In the genomic region with DNA sequence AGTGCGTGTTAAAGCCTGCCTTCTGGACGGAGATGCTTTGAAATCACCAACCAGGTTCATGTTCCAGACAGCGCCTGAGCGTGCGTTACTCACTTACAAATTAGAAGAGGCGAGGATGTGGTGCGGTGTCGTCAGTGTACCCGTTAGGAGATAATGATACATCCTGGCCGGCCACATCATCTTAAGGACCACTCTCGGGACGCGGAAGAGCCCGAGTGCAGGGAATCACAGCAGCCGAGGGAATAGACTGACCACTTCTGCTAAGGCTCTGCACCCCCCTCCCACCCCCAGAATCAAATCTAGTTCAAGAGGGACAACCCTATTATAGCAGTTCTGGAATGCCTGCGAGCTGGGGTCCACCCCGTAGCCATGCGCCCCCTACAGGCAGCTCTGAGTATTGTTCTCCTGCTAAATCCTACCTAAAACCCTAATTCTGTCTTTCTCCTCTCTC, we compare ENCODE assay signal across 8 mouse cellular contexts.
DNase-seq lines count a peak whose midpoint lies in the region; ATAC-seq and TF ChIP-seq lines count a peak whose summit lies in the region.

No protein-coding gene starts in this region.

- no peaks in the 10 kb centered on the region for H3K9me3 ChIP-seq in midbrain, embryonic 13.5 days

- no peak overlapping the region for H3K9ac ChIP-seq in midbrain, embryonic 13.5 days (replicated peaks)

- DNase-seq in adrenal gland, adult (ENCODE audit: inconsistent age in 2 of 2, low spot score in 1 of 2): peak; percentile 31 to 70
- no peak for DNase-seq in adrenal gland, adult 8-10 months
- peak; percentile 60 for DNase-seq in B cell, adult 2 months
- DNase-seq in cerebellum, adult 9-11 months: peak; percentile 36
- peak; percentile 53 to 54 for DNase-seq in frontal cortex, postnatal 25 days (ENCODE audit: low spot score in 2 of 2)
- peak; percentile 66 for DNase-seq in layer of hippocampus, postnatal 14 days (ENCODE audit: low spot score in 2 of 2)

- TF ChIP-seq CTCF in testis, adult 2 months (IDR thresholded peaks at IDR 0.05; ENCODE audit: control insufficient read depth, insufficient read depth, insufficient replicate concordance, low read depth, low read length): peak; percentile 79

- peak overlapping the region; percentile 46 for H3K4me2 ChIP-seq in midbrain, embryonic 13.5 days (replicated peaks)

- no peaks in the 10 kb centered on the region for H3K36me3 ChIP-seq in midbrain, embryonic 13.5 days
- H3K36me3 ChIP-seq in testis, adult 2 months (ENCODE audit: control insufficient read depth, insufficient read depth, low read length): no peaks in the 10 kb centered on the region

- H3K27me3 ChIP-seq in midbrain, embryonic 13.5 days: peaks cover 8% of the 10 kb centered on the region
- H3K27me3 ChIP-seq in testis, adult 2 months (ENCODE audit: control insufficient read depth, insufficient read depth, low read length): no peaks in the 10 kb centered on the region

- no peak for TF ChIP-seq POLR2A in testis, adult 2 months (IDR thresholded peaks at IDR 0.05; ENCODE audit: control insufficient read depth, low read depth, low read length)

- H3K4me3 ChIP-seq in midbrain, embryonic 13.5 days (replicated peaks): peak overlapping the region; percentile 23
- peak overlapping the region; percentile 3; the same call in 1 of the 2 replicates for H3K4me3 ChIP-seq in testis, adult 2 months (ENCODE audit: control insufficient read depth, low read depth, low read length)

- peak; percentile 20; the same call in 1 of the 2 replicates for ATAC-seq in midbrain, embryonic 13.5 days

- H3K4me1 ChIP-seq in midbrain, embryonic 13.5 days (replicated peaks): peaks cover 46% of the 10 kb centered on the region
- H3K4me1 ChIP-seq in testis, adult 2 months (ENCODE audit: control insufficient read depth, insufficient read depth, low read length): no peaks in the 10 kb centered on the region

- WGBS in midbrain, embryonic 13.5 days: 20% methylated on average over 18 of the region's 18 CpGs

- no peak overlapping the region; the same call in 1 of the 2 replicates for H3K27ac ChIP-seq in midbrain, embryonic 13.5 days
- H3K27ac ChIP-seq in testis, adult 2 months (ENCODE audit: control insufficient read depth, insufficient read depth, low read depth, low read length): no peak overlapping the region
